Mouse (Mus musculus) midbrain, embryonic 10.5 days (tissue): ENCODE measurements around the gene Gm49395. TPM values are rescaled to one million over a fixed set of nuclear protein-coding genes. Genes with fewer than 3 reads are reported as not detected.
A peak's percentile ranks its signal among the peaks of the same experiment; 100 is the strongest.

Experiments
- DNase-seq: peaks from one replicate; pipeline ENCODE4 v3.0.0-alpha.2; 2017; ENCODE audit warnings: low spot score
- H3K27ac ChIP-seq: fragments of 300-500 bp; sonication (generic); replicated peaks from 2 replicates; pipeline ENCODE4 v1.5.1; 2016; ENCODE audit warnings: mild to moderate bottlenecking
- H3K27me3 ChIP-seq: fragments of 300-500 bp; sonication (generic); 2 replicates; pipeline ENCODE4 v1.6.1; 2016; ENCODE audit warnings: low read depth, mild to moderate bottlenecking; ENCODE audit not compliant: poor library complexity, severe bottlenecking
- H3K36me3 ChIP-seq: fragments of 300-500 bp; sonication (generic); 2 replicates; pipeline ENCODE4 v1.6.1; 2016; ENCODE audit warnings: mild to moderate bottlenecking, moderate library complexity
- H3K4me1 ChIP-seq: fragments of 300-500 bp; sonication (generic); 2 replicates; pipeline ENCODE4 v1.6.1; 2016
- H3K4me3 ChIP-seq: fragments of 300-500 bp; sonication (generic); 2 replicates; pipeline ENCODE4 v1.5.1; 2016; ENCODE audit warnings: mild to moderate bottlenecking, moderate library complexity
- H3K9me3 ChIP-seq: fragments of 300-500 bp; sonication (generic); replicated peaks from 2 replicates; pipeline ENCODE4 v1.6.1; 2016; ENCODE audit warnings: mild to moderate bottlenecking
- WGBS: fragments of 180-500 bp; shearing (Covaris S2); methylation state at CpG from one replicate; pipeline ENCODE4 v1.1.7; 2016; 5-methylcytosine and 5-hydroxymethylcytosine counted together
- polyA plus RNA-seq: library from polyadenylated mRNA; unstranded; fragments of >200 nt; fragmentation: Nextera tagmentation; extraction: Ambion mirVana; gene quantifications from 2 replicates; pipeline ENCODE4 v1.2.1, GENCODE M21; 2016

The Gm49395 gene
- 1.5 and 2.2 TPM in 2 replicates for polyA plus RNA-seq

- WGBS = under 1% methylated on average over 39 of the region's 39 CpGs
- DNase-seq = peak; percentile 65
- Histone ChIP-seq H3K27ac (peak within 1 kb of the TSS; percentile 63), H3K9me3 (no peaks in the 10 kb centered on the region), H3K27me3 (peaks cover 54% of the 10 kb centered on the region), H3K36me3 (no peaks in the 10 kb centered on the region), H3K4me3 (peak within 1 kb of the TSS; percentile 59), H3K4me1 (peaks cover 16% of the 10 kb centered on the region)
Measured at GRCm38 (mm10) chr13:115101355-115102191, at the start of gene Gm49395, which contains the start of gene Itga1. Gene Gm49395 (minus strand): TSS chr13:115101921. Gene Itga1 (minus strand): TSS chr13:115101964.

- no peaks in the 10 kb centered on the region for H3K36me3 ChIP-seq
- DNase-seq = no peak
- no peak overlapping the region for H3K4me3 ChIP-seq
- H3K9me3 ChIP-seq = no peaks in the 10 kb centered on the region
- H3K27me3 ChIP-seq = no peaks in the 10 kb centered on the region
- 100% methylated on average over 1 of the region's 1 CpGs for WGBS
- H3K4me1 ChIP-seq = no peaks in the 10 kb centered on the region
- H3K27ac ChIP-seq = no peak overlapping the region
Measured at GRCm38 (mm10) chr13:115150602-115151001, 48.9 kb upstream of the Gm49395 start.

- WGBS = 92% methylated on average over 6 of the region's 6 CpGs
- H3K4me3 ChIP-seq = no peak overlapping the region
- no peaks in the 10 kb centered on the region for H3K9me3 ChIP-seq
- H3K27ac ChIP-seq = no peak overlapping the region
- no peaks in the 10 kb centered on the region for H3K4me1 ChIP-seq
- DNase-seq = no peak
- no peaks in the 10 kb centered on the region for H3K36me3 ChIP-seq
- H3K27me3 ChIP-seq = no peaks in the 10 kb centered on the region
Measured at GRCm38 (mm10) chr13:115149849-115150248, 48.1 kb upstream of the Gm49395 start.

GRCm38 (mm10) chr13:115143575-115143974 lies 41.9 kb upstream of the Gm49395 start:
- no peak for DNase-seq
- H3K4me1 ChIP-seq = no peaks in the 10 kb centered on the region
- no peaks in the 10 kb centered on the region for H3K36me3 ChIP-seq
- no peaks in the 10 kb centered on the region for H3K9me3 ChIP-seq
- no peak overlapping the region for H3K4me3 ChIP-seq
- H3K27me3 ChIP-seq = no peaks in the 10 kb centered on the region
- WGBS = 88% methylated on average over 2 of the region's 2 CpGs
- no peak overlapping the region for H3K27ac ChIP-seq

GRCm38 (mm10) chr13:115142066-115142465 lies 40.3 kb upstream of the Gm49395 start:
- Histone ChIP-seq H3K9me3 (no peaks in the 10 kb centered on the region), H3K36me3 (no peaks in the 10 kb centered on the region), H3K27me3 (no peaks in the 10 kb centered on the region), H3K27ac (no peak overlapping the region), H3K4me1 (no peaks in the 10 kb centered on the region), H3K4me3 (no peak overlapping the region)
- no peak for DNase-seq
- WGBS = 88% methylated on average over 3 of the region's 3 CpGs

- WGBS = 91% methylated on average over 7 of the region's 7 CpGs
- H3K27ac ChIP-seq = no peak overlapping the region
- no peaks in the 10 kb centered on the region for H3K27me3 ChIP-seq
- H3K4me1 ChIP-seq = no peaks in the 10 kb centered on the region
- no peaks in the 10 kb centered on the region for H3K36me3 ChIP-seq
- DNase-seq = no peak
- H3K4me3 ChIP-seq = no peak overlapping the region
- H3K9me3 ChIP-seq = no peaks in the 10 kb centered on the region
Measured at GRCm38 (mm10) chr13:115138513-115138912, 36.8 kb upstream of the Gm49395 start.

GRCm38 (mm10) chr13:115136761-115137160 lies 35.0 kb upstream of the Gm49395 start:
- no peak for DNase-seq
- no peaks in the 10 kb centered on the region for H3K36me3 ChIP-seq
- no peak overlapping the region for H3K4me3 ChIP-seq
- 90% methylated on average over 3 of the region's 3 CpGs for WGBS
- no peaks in the 10 kb centered on the region for H3K9me3 ChIP-seq
- no peaks in the 10 kb centered on the region for H3K27me3 ChIP-seq
- H3K4me1 ChIP-seq = no peaks in the 10 kb centered on the region
- H3K27ac ChIP-seq = no peak overlapping the region

- Histone ChIP-seq H3K27me3 (no peaks in the 10 kb centered on the region), H3K27ac (no peak overlapping the region), H3K9me3 (no peaks in the 10 kb centered on the region), H3K4me3 (no peak overlapping the region), H3K36me3 (no peaks in the 10 kb centered on the region), H3K4me1 (no peaks in the 10 kb centered on the region)
- 50% methylated on average over 5 of the region's 5 CpGs for WGBS
- DNase-seq = no peak
Measured at GRCm38 (mm10) chr13:115132435-115132834, 30.7 kb upstream of the Gm49395 start.

- WGBS = 77% methylated on average over 3 of the region's 3 CpGs
- H3K36me3 ChIP-seq = no peaks in the 10 kb centered on the region
- H3K4me1 ChIP-seq = no peaks in the 10 kb centered on the region
- no peak for DNase-seq
- no peak overlapping the region for H3K4me3 ChIP-seq
- H3K27ac ChIP-seq = no peak overlapping the region
- no peaks in the 10 kb centered on the region for H3K9me3 ChIP-seq
- no peaks in the 10 kb centered on the region for H3K27me3 ChIP-seq
Measured at GRCm38 (mm10) chr13:115131381-115131780, 29.7 kb upstream of the Gm49395 start.

- 93% methylated on average over 2 of the region's 2 CpGs for WGBS
- H3K27ac ChIP-seq = no peak overlapping the region
- no peak for DNase-seq
- no peaks in the 10 kb centered on the region for H3K36me3 ChIP-seq
- no peaks in the 10 kb centered on the region for H3K27me3 ChIP-seq
- H3K4me1 ChIP-seq = no peaks in the 10 kb centered on the region
- H3K4me3 ChIP-seq = no peak overlapping the region
- no peaks in the 10 kb centered on the region for H3K9me3 ChIP-seq
Measured at GRCm38 (mm10) chr13:115130035-115130434, 28.3 kb upstream of the Gm49395 start.

GRCm38 (mm10) chr13:115127826-115128225 lies 26.1 kb upstream of the Gm49395 start:
- DNase-seq = no peak
- 94% methylated on average over 1 of the region's 1 CpGs for WGBS
- Histone ChIP-seq H3K4me1 (no peaks in the 10 kb centered on the region), H3K27ac (no peak overlapping the region), H3K9me3 (no peaks in the 10 kb centered on the region), H3K4me3 (no peak overlapping the region), H3K27me3 (no peaks in the 10 kb centered on the region), H3K36me3 (no peaks in the 10 kb centered on the region)

- Histone ChIP-seq H3K9me3 (no peaks in the 10 kb centered on the region), H3K4me3 (no peak overlapping the region), H3K36me3 (no peaks in the 10 kb centered on the region), H3K27me3 (no peaks in the 10 kb centered on the region), H3K27ac (no peak overlapping the region), H3K4me1 (no peaks in the 10 kb centered on the region)
- 94% methylated on average over 2 of the region's 2 CpGs for WGBS
- no peak for DNase-seq
Measured at GRCm38 (mm10) chr13:115126534-115126933, 24.8 kb upstream of the Gm49395 start.

GRCm38 (mm10) chr13:115125130-115125529 lies 23.4 kb upstream of the Gm49395 start:
- Histone ChIP-seq H3K27me3 (no peaks in the 10 kb centered on the region), H3K4me1 (no peaks in the 10 kb centered on the region), H3K36me3 (no peaks in the 10 kb centered on the region), H3K4me3 (no peak overlapping the region), H3K27ac (no peak overlapping the region), H3K9me3 (no peaks in the 10 kb centered on the region)
- DNase-seq = no peak
- 92% methylated on average over 4 of the region's 4 CpGs for whole genome bisulfite sequencing
